Mouse (Mus musculus): ENCODE measurements around the gene 4930522H14Rik. TPM values are rescaled to one million over a fixed set of nuclear protein-coding genes. Genes with fewer than 3 reads are reported as not detected.

The 4930522H14Rik gene
- total RNA-seq, 1 experiment, result not detected

DNA sequence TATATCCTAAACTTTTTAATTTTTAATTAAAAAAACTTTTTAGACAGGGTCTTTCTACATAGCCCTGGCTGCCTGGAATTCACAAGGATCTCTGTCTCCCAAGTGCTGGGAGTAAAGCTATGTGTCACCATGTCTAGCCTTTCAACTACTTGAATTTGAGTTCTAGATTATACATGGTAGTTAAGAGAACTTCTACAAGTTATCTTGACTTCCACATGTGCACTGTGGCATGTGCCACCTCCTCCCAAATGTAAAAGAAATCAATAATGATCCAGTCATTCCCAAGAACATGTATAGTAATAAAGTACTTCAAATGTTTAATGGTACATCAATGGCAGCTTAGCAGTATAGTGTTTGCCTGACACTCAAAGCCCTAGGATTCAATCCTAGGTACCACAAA lies 63.4 kb downstream of the 4930522H14Rik start:
- Histone ChIP-seq H3K9me3 (ENCODE audit: control insufficient read depth, insufficient read depth, low read depth, low read length) (no peaks in the 10 kb centered on the region), H3K27ac (ENCODE audit: insufficient read depth, low read depth, low read length, poor library complexity, severe bottlenecking) (no peak overlapping the region), H3K36me3 (ENCODE audit: control insufficient read depth, insufficient read depth, low read length, poor library complexity, severe bottlenecking) (no peaks in the 10 kb centered on the region; the same call in 1 of the 2 replicates), H3K9ac (ENCODE audit: insufficient read depth, low read depth, low read length, poor library complexity, severe bottlenecking) (no peak overlapping the region), H3K4me1 (ENCODE audit: control insufficient read depth in 2 of 2, insufficient read depth in 2 of 2, low read length in 2 of 2, poor library complexity in 1 of 2) (no peaks in the 10 kb centered on the region), H3K4me3 (ENCODE audit: insufficient read depth in 1 of 2, low read depth in 1 of 2, low read length in 2 of 2, poor library complexity in 1 of 2, severe bottlenecking in 1 of 2) (no peak overlapping the region)
- TF ChIP-seq ZNF384 (IDR thresholded peaks at IDR 0.05; ENCODE audit: low read depth, low read length) (no peak), CHD2 (IDR thresholded peaks at IDR 0.05; ENCODE audit: low read depth, low read length) (no peak), MAFK (IDR thresholded peaks at IDR 0.05; ENCODE audit: insufficient read depth, low read depth, low read length) (no peak), HCFC1 (IDR thresholded peaks at IDR 0.05; ENCODE audit: borderline replicate concordance, insufficient read depth, low read length) (no peak), ZC3H11A (IDR thresholded peaks at IDR 0.05; ENCODE audit: borderline replicate concordance, low read depth, low read length) (no peak)
- in situ Hi-C loops (cut with MboI; ENCODE audit: low sequenced_read_pairs in 2 of 2, unreplicated experiment in 2 of 2), result no loop called here
- no peak for DNase-seq (ENCODE audit: low read depth, low spot score)

DNA sequence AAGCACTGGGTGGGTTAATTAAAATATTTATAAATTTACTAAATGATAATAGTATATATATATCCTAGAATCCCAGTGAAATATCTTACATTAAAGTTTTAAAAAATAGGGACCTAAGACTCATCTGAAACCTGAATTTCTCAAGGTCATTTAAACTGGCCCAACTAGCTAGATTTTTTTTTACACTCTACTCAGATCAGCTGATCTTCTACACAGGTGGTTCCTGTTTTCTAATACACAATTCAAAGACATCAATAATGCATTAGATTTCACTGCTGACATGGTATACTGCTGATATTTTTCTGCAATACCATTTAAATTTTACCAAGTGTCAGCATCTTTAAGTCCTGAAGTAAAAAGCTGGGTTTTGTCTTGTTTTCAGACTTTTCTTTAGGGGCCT lies 67.2 kb downstream of the 4930522H14Rik start:
- Histone ChIP-seq H3K9ac (ENCODE audit: insufficient read depth, low read depth, low read length, poor library complexity, severe bottlenecking) (no peak overlapping the region), H3K27ac (ENCODE audit: insufficient read depth, low read depth, low read length, poor library complexity, severe bottlenecking) (no peak overlapping the region), H3K36me3 (ENCODE audit: control insufficient read depth, insufficient read depth, low read length, poor library complexity, severe bottlenecking) (no peaks in the 10 kb centered on the region; the same call in 1 of the 2 replicates), H3K9me3 (ENCODE audit: control insufficient read depth, insufficient read depth, low read depth, low read length) (no peaks in the 10 kb centered on the region), H3K4me3 (ENCODE audit: insufficient read depth in 1 of 2, low read depth in 1 of 2, low read length in 2 of 2, poor library complexity in 1 of 2, severe bottlenecking in 1 of 2) (no peak overlapping the region), H3K4me1 (ENCODE audit: control insufficient read depth in 2 of 2, insufficient read depth in 2 of 2, low read length in 2 of 2, poor library complexity in 1 of 2) (no peaks in the 10 kb centered on the region)
- TF ChIP-seq ZNF384 (IDR thresholded peaks at IDR 0.05; ENCODE audit: low read depth, low read length) (no peak), HCFC1 (IDR thresholded peaks at IDR 0.05; ENCODE audit: borderline replicate concordance, insufficient read depth, low read length) (no peak), CHD2 (IDR thresholded peaks at IDR 0.05; ENCODE audit: low read depth, low read length) (no peak), ZC3H11A (IDR thresholded peaks at IDR 0.05; ENCODE audit: borderline replicate concordance, low read depth, low read length) (no peak), MAFK (IDR thresholded peaks at IDR 0.05; ENCODE audit: insufficient read depth, low read depth, low read length) (no peak)
- in situ Hi-C loops (cut with MboI; ENCODE audit: low sequenced_read_pairs in 2 of 2, unreplicated experiment in 2 of 2), result no loop called here
- no peak for DNase-seq (ENCODE audit: low read depth, low spot score)

DNA sequence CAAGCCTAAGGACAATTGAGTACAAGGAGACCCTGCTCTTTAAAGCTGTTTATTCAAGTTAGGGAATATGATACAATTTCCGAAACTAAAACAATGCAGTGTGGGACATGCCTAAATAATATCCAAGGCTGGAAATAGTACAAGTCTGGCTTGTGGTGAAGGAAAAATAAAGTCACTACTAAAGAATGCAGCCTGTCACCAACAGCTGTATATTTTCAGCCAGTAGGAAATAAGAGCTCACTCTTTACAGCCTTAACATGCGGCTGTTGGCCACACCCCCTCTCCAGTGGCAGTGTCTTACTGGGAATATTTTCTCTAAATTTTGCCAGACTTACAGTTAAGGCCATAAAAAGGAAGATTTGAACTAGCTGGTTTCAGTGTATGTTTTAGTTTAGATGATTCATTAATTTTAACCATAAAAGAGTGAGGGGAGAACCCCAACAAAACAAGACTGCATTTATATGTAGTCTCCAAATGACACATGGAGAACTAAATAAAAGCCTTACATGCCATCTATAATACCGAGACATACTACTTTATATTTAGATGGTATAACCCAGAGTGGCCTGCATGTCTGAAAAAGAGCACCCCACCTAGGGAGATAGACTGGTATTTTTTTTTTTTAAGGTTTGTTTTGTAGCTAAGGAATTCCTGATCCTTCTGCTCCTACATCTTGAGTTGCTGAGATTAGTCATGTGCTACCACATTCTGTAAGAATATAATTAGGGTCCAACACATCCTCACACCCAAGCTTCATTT lies 70.5 kb downstream of the 4930522H14Rik start:
- Histone ChIP-seq H3K9ac (ENCODE audit: insufficient read depth, low read depth, low read length, poor library complexity, severe bottlenecking) (no peak overlapping the region), H3K4me1 (ENCODE audit: control insufficient read depth in 2 of 2, insufficient read depth in 2 of 2, low read length in 2 of 2, poor library complexity in 1 of 2) (no peaks in the 10 kb centered on the region), H3K27ac (ENCODE audit: insufficient read depth, low read depth, low read length, poor library complexity, severe bottlenecking) (no peak overlapping the region), H3K36me3 (ENCODE audit: control insufficient read depth, insufficient read depth, low read length, poor library complexity, severe bottlenecking) (no peaks in the 10 kb centered on the region; the same call in 1 of the 2 replicates), H3K9me3 (ENCODE audit: control insufficient read depth, insufficient read depth, low read depth, low read length) (no peaks in the 10 kb centered on the region), H3K4me3 (ENCODE audit: insufficient read depth in 1 of 2, low read depth in 1 of 2, low read length in 2 of 2, poor library complexity in 1 of 2, severe bottlenecking in 1 of 2) (no peak overlapping the region)
- no peak for DNase-seq (ENCODE audit: low read depth, low spot score)
- TF ChIP-seq ZNF384 (IDR thresholded peaks at IDR 0.05; ENCODE audit: low read depth, low read length) (no peak), ZC3H11A (IDR thresholded peaks at IDR 0.05; ENCODE audit: borderline replicate concordance, low read depth, low read length) (no peak), CHD2 (IDR thresholded peaks at IDR 0.05; ENCODE audit: low read depth, low read length) (no peak), HCFC1 (IDR thresholded peaks at IDR 0.05; ENCODE audit: borderline replicate concordance, insufficient read depth, low read length) (no peak)
- in situ Hi-C loops (cut with MboI; ENCODE audit: low sequenced_read_pairs in 2 of 2, unreplicated experiment in 2 of 2), result no loop called here

DNA sequence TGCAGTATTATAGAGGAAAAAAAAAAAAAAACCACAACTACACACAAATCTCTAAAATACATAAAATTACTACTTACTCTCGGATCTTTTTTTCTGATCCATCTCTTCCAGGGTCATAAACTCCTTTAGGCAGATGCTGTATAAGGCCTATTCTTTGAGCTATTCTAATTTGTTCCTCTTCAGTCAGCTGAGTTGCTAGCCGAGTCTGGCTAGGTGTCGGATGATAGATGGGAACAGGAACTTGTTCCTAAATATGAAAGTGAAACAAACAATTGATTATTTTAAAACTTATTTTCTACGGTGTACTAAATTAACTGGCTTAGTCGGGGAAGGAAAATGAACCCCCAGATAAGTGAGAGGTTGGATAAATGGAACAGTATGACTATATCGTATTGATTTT lies 74.3 kb downstream of the 4930522H14Rik start:
- Histone ChIP-seq H3K36me3 (ENCODE audit: control insufficient read depth, insufficient read depth, low read length, poor library complexity, severe bottlenecking) (peaks cover 2% of the 10 kb centered on the region; the same call in 1 of the 2 replicates), H3K4me1 (ENCODE audit: control insufficient read depth in 2 of 2, insufficient read depth in 2 of 2, low read length in 2 of 2, poor library complexity in 1 of 2) (no peaks in the 10 kb centered on the region), H3K27ac (ENCODE audit: insufficient read depth, low read depth, low read length, poor library complexity, severe bottlenecking) (no peak overlapping the region), H3K9me3 (ENCODE audit: control insufficient read depth, insufficient read depth, low read depth, low read length) (no peaks in the 10 kb centered on the region), H3K4me3 (ENCODE audit: insufficient read depth in 1 of 2, low read depth in 1 of 2, low read length in 2 of 2, poor library complexity in 1 of 2, severe bottlenecking in 1 of 2) (no peak overlapping the region), H3K9ac (ENCODE audit: insufficient read depth, low read depth, low read length, poor library complexity, severe bottlenecking) (no peak overlapping the region)
- TF ChIP-seq MAFK (IDR thresholded peaks at IDR 0.05; ENCODE audit: insufficient read depth, low read depth, low read length) (no peak), CHD2 (IDR thresholded peaks at IDR 0.05; ENCODE audit: low read depth, low read length) (no peak), HCFC1 (IDR thresholded peaks at IDR 0.05; ENCODE audit: borderline replicate concordance, insufficient read depth, low read length) (no peak), ZNF384 (IDR thresholded peaks at IDR 0.05; ENCODE audit: low read depth, low read length) (no peak), ZC3H11A (IDR thresholded peaks at IDR 0.05; ENCODE audit: borderline replicate concordance, low read depth, low read length) (no peak)
- no peak for DNase-seq (ENCODE audit: low read depth, low spot score)
- in situ Hi-C loops (cut with MboI; ENCODE audit: low sequenced_read_pairs in 2 of 2, unreplicated experiment in 2 of 2), result no loop called here

Other genes starting within 250 kb of the 4930522H14Rik start
- 1.7 and 1.9 TPM in 2 replicates for gene Ttc39a, start 124.7 kb downstream of the 4930522H14Rik start, total RNA-seq (2012; rRNA removed)
- gene Rnf11, start 46.6 kb downstream of the 4930522H14Rik start, total RNA-seq (2012; rRNA removed), result 7.7 and 19.3 TPM in 2 replicates
- 0.74 and 1.3 TPM in 2 replicates for gene Cdkn2c, start 135.9 kb upstream of the 4930522H14Rik start, total RNA-seq (2012; rRNA removed)
- gene Faf1, start 145.3 kb upstream of the 4930522H14Rik start, total RNA-seq (2012; rRNA removed), result 45.3 and 52.3 TPM in 2 replicates